Mouse (Mus musculus) hindbrain, embryonic 12.5 days (tissue): ENCODE results near the gene Fbl. TPM values are rescaled to one million over a fixed set of nuclear protein-coding genes. Genes with fewer than 3 reads are reported as not detected.
"Not testable (repeated sequence)": the region's sequence is repeated elsewhere in the genome, so short reads cannot be mapped to it uniquely, and the experiment has no call there.

Source experiments
- ATAC-seq: fragments of 200-750 bp; cut with Nextera tagmentation; 2 replicates; pipeline ENCODE4 v1.8.0; 2017; ENCODE audit warnings: moderate TSS enrichment; ENCODE audit not compliant: low FRiP score
- H3K27ac ChIP-seq: fragments of 300-500 bp; sonication (generic); 2 replicates; pipeline ENCODE4 v1.5.1; 2016; ENCODE audit warnings: mild to moderate bottlenecking
- H3K27me3 ChIP-seq: fragments of 300-500 bp; sonication (generic); 2 replicates; pipeline ENCODE4 v1.6.1; 2016; ENCODE audit warnings: mild to moderate bottlenecking
- H3K36me3 ChIP-seq: fragments of 300-500 bp; sonication (generic); 2 replicates; pipeline ENCODE4 v1.6.1; 2016; ENCODE audit warnings: mild to moderate bottlenecking
- H3K4me1 ChIP-seq: fragments of 300-500 bp; sonication (generic); 2 replicates; pipeline ENCODE4 v1.6.1; 2016
- H3K4me2 ChIP-seq: fragments of 300-500 bp; sonication (generic); replicated peaks from 2 replicates; pipeline ENCODE4 v1.6.1; 2016; ENCODE audit warnings: mild to moderate bottlenecking
- H3K4me3 ChIP-seq: fragments of 300-500 bp; sonication (generic); 2 replicates; pipeline ENCODE4 v1.5.1; 2016; ENCODE audit warnings: mild to moderate bottlenecking
- H3K9ac ChIP-seq: fragments of 300-500 bp; sonication (generic); 2 replicates; pipeline ENCODE4 v1.6.1; 2016; ENCODE audit warnings: mild to moderate bottlenecking, moderate library complexity
- H3K9me3 ChIP-seq: fragments of 300-500 bp; sonication (generic); replicated peaks from 2 replicates; pipeline ENCODE4 v1.6.1; 2016; ENCODE audit warnings: mild to moderate bottlenecking
- whole genome bisulfite sequencing: fragments of 180-500 bp; shearing (Covaris S2); methylation state at CpG from one replicate; pipeline ENCODE4 v1.1.7; 2016; 5-methylcytosine and 5-hydroxymethylcytosine counted together
- polyA plus RNA-seq: library from polyadenylated mRNA; unstranded; fragments of >200 nt; fragmentation: Nextera tagmentation; extraction: Ambion mirVana; gene quantifications from 2 replicates; pipeline ENCODE4 v1.2.1, GENCODE M21; 2016

Fbl gene
- 115 and 120 TPM in 2 replicates for polyA plus RNA-seq

DNA sequence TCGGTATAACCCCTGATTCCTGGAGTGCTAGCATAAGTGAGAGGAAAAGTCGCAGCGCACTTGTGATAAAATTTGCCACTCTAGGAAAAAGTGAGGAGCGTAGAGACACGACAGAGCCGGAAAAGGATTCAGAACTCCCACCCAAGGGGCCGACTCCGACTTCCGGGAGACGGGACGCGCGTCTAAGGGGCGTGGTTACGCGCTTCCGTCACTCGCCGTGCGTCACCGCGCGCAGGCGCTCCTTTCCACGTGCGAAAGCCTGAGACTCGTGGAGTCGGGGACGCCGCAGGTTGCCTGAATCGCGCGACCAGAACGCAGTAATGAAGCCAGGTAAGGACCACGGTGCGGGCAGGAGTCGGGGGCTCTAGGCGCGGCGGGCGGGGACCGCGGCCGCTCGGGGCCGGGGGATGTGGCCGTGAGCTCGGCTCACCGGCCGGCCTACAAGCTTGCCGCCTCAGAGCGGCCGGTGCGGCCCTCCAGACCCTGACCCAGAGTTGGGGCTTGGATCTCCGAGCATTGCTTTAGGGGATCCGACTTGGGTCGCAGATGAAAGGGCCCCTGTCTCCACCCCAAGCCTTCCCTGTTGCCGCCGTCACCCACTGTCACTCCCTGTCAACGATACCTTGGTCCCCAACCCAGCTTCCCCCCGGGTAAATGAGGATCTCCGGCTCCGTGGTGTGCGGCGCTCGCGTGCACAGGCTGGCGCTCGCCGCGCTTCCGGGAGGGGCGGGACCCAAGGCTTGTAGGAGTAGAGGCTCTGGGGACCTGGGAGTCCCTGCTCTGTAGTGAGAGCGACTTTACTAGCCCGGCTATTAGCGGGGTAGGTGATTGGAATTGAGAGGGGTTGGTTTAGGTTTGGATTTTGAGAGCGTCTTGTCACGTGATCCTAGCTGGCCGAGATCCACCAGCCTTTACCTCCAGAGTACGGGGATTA lies at the start of gene Fbl:
Fbl (plus strand) TSS at position 222 of the 934 bp plus-strand sequence.
- peak within 1 kb of the TSS; percentile 95 for H3K4me2 ChIP-seq
- no peaks in the 10 kb centered on the region for H3K9me3 ChIP-seq
- WGBS: under 1% methylated on average over 80 of the region's 80 CpGs
- H3K27ac ChIP-seq: peak within 1 kb of the TSS; percentile 81
- H3K4me3 ChIP-seq: peak within 1 kb of the TSS; percentile 60
- H3K27me3 ChIP-seq: no peaks in the 10 kb centered on the region
- H3K36me3 ChIP-seq: no peaks in the 10 kb centered on the region
- H3K9ac ChIP-seq: peak within 1 kb of the TSS; percentile 82
- H3K4me1 ChIP-seq: peaks cover 29% of the 10 kb centered on the region
- ATAC-seq: peak; percentile 94

DNA sequence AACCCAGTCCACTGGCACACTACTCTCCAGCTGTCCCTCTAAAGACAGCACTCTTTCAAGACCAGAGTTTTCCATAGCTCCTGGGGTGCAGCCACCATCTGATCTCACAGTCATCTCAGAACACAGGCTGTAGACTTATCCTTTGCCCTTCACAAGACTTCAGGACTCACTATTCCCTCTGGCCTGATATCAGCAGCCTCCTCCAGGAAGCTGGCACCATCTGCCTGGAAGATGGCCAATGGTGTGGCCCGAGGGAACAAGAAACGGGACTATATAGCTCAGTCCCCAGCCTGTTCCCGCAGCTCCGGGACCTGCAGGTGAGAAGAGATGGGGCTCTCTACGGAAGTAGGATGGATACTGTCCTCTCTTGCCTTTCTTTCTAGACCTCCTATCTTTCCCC lies 40.3 kb upstream of the Fbl start, which contains the start of gene 9530053A07Rik:
9530053A07Rik (plus strand) TSS at position 301 of the 400 bp plus-strand sequence.
- Histone ChIP-seq H3K9me3 (no peaks in the 10 kb centered on the region), H3K36me3 (no peaks in the 10 kb centered on the region), H3K27ac (no peak within 1 kb of the TSS), H3K9ac (no peak within 1 kb of the TSS), H3K4me1 (no peaks in the 10 kb centered on the region), H3K4me2 (no peak within 1 kb of the TSS), H3K27me3 (no peaks in the 10 kb centered on the region), H3K4me3 (no peak within 1 kb of the TSS)
- WGBS: 87% methylated on average over 5 of the region's 5 CpGs
- ATAC-seq: no peak

DNA sequence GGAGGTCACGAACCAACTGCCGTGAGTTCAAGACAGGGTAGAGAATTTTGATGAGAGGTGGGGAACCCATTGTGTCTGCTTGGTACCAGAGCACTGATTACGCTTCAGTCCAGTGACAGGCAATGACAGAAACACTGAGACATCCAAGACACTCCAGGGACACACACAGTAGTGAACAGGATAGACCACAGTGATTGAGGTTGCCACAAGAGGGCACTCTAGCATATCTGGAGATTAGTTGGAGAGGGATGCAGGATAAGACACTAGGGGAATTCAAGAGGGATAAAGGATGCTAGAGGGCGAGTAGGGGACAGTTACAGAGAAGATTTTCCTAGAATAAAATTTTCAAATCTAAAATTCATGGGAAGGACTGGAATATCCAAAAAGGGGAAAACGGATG lies 31.9 kb upstream of the Fbl start:
- no peak for ATAC-seq
- 61% methylated on average over 5 of the region's 5 CpGs for WGBS

GRCm38 (mm10) chr7:28148263-28148662 lies 21.2 kb upstream of the Fbl start:
- no peak overlapping the region for H3K4me3 ChIP-seq
- H3K9me3 ChIP-seq: no peaks in the 10 kb centered on the region
- H3K4me1 ChIP-seq: peaks cover 4% of the 10 kb centered on the region
- H3K9ac ChIP-seq: no peak overlapping the region
- peak; percentile 71; the same call in 1 of the 2 replicates for ATAC-seq
- H3K36me3 ChIP-seq: no peaks in the 10 kb centered on the region
- H3K27ac ChIP-seq: no peak overlapping the region
- H3K4me2 ChIP-seq: no peak overlapping the region
- 19% methylated on average over 3 of the region's 3 CpGs for WGBS
- 0 out of 2 replicates have a peak, but pooled peaks cover 5% of the 10 kb centered on the region for H3K27me3 ChIP-seq

More for the DNA sequence above, 31.9 kb upstream of the Fbl start:
- Histone ChIP-seq H3K36me3 (no peaks in the 10 kb centered on the region), H3K9ac (no peak overlapping the region), H3K27me3 (no peaks in the 10 kb centered on the region; the same call in 1 of the 2 replicates), H3K27ac (no peak overlapping the region), H3K4me1 (no peaks in the 10 kb centered on the region), H3K4me2 (no peak overlapping the region), H3K9me3 (no peaks in the 10 kb centered on the region), H3K4me3 (no peak overlapping the region)

GRCm38 (mm10) chr7:28149841-28150240 lies 19.7 kb upstream of the Fbl start:
- no peak overlapping the region for H3K27ac ChIP-seq
- H3K9me3 ChIP-seq: no peaks in the 10 kb centered on the region
- H3K4me3 ChIP-seq: no peak overlapping the region
- 0 out of 2 replicates have a peak, but pooled peaks cover 5% of the 10 kb centered on the region for H3K27me3 ChIP-seq
- no peak overlapping the region for H3K4me2 ChIP-seq
- H3K4me1 ChIP-seq: peaks cover 4% of the 10 kb centered on the region
- WGBS: 93% methylated on average over 1 of the region's 1 CpGs
- no peak overlapping the region for H3K9ac ChIP-seq
- no peaks in the 10 kb centered on the region for H3K36me3 ChIP-seq
- no peak for ATAC-seq

- no peak for ATAC-seq
- Histone ChIP-seq H3K4me3 (no peak overlapping the region), H3K9ac (0 out of 2 replicates have a peak overlapping the region, but pooled peaks have one; percentile 8), H3K9me3 (no peaks in the 10 kb centered on the region), H3K36me3 (no peaks in the 10 kb centered on the region), H3K4me1 (peaks cover 4% of the 10 kb centered on the region), H3K27me3 (no peaks in the 10 kb centered on the region), H3K27ac (no peak overlapping the region), H3K4me2 (no peak overlapping the region)
- WGBS: 18% methylated on average over 13 of the region's 13 CpGs
These were observed 17.8 kb upstream of the Fbl start for GRCm38 (mm10) chr7:28151584-28152221.

GRCm38 (mm10) chr7:28153595-28153994 lies 15.9 kb upstream of the Fbl start:
- H3K27ac ChIP-seq, H3K36me3 ChIP-seq, H3K9me3 ChIP-seq, H3K9ac ChIP-seq, H3K27me3 ChIP-seq, H3K4me2 ChIP-seq, H3K4me1 ChIP-seq, ATAC-seq, H3K4me3 ChIP-seq: not testable (repeated sequence)
- WGBS: 48% methylated on average over 5 of the region's 5 CpGs

- Histone ChIP-seq H3K36me3 (no peaks in the 10 kb centered on the region), H3K4me3 (no peak overlapping the region), H3K9me3 (no peaks in the 10 kb centered on the region), H3K27ac (no peak overlapping the region), H3K4me2 (no peak overlapping the region), H3K4me1 (no peaks in the 10 kb centered on the region), H3K27me3 (no peaks in the 10 kb centered on the region), H3K9ac (no peak overlapping the region)
- 67% methylated on average over 6 of the region's 6 CpGs for WGBS
- ATAC-seq: no peak
These were observed 10.2 kb upstream of the Fbl start for GRCm38 (mm10) chr7:28159292-28159691.

DNA sequence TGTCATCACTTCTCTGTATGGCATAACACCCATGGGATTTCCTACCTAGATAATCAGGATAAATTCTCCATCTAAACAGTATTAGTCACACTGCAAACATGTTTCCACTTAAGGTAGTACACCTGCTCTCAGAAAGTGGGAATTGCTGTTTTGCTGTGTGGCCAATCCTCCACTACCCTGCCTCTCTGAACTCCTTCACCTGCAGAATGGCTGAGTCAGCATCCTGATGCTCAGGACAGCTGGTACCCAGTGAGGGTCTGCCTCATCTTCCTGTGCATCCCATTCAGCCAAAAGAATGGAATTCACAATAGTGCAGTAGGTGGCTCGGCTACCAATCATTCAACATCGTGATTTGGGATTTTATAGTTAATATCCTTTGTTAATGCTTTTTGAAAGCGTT lies 9.6 kb upstream of the Fbl start:
- Histone ChIP-seq H3K4me2 (no peak overlapping the region), H3K9me3 (no peaks in the 10 kb centered on the region), H3K4me3 (no peak overlapping the region), H3K36me3 (no peaks in the 10 kb centered on the region), H3K4me1 (no peaks in the 10 kb centered on the region), H3K27ac (no peak overlapping the region), H3K9ac (no peak overlapping the region), H3K27me3 (no peaks in the 10 kb centered on the region)
- 71% methylated on average over 3 of the region's 3 CpGs for WGBS
- ATAC-seq: no peak

- WGBS: 61% methylated on average over 9 of the region's 9 CpGs
- Histone ChIP-seq H3K4me1 (no peaks in the 10 kb centered on the region), H3K9me3 (no peaks in the 10 kb centered on the region), H3K4me3 (no peak overlapping the region), H3K27ac (no peak overlapping the region), H3K4me2 (no peak overlapping the region), H3K9ac (no peak overlapping the region), H3K27me3 (no peaks in the 10 kb centered on the region), H3K36me3 (no peaks in the 10 kb centered on the region)
- ATAC-seq: no peak
These were observed 8.3 kb upstream of the Fbl start for GRCm38 (mm10) chr7:28161163-28161749.

- H3K4me2 ChIP-seq: no peak overlapping the region
- H3K36me3 ChIP-seq: no peaks in the 10 kb centered on the region
- peaks cover 14% of the 10 kb centered on the region for H3K4me1 ChIP-seq
- no peak overlapping the region for H3K9ac ChIP-seq
- H3K27ac ChIP-seq: no peak overlapping the region
- 82% methylated on average over 6 of the region's 6 CpGs for WGBS
- H3K9me3 ChIP-seq: no peaks in the 10 kb centered on the region
- H3K27me3 ChIP-seq: no peaks in the 10 kb centered on the region
- no peak for ATAC-seq
- no peak overlapping the region for H3K4me3 ChIP-seq
These were observed 4.1 kb upstream of the Fbl start for GRCm38 (mm10) chr7:28165406-28165805.
